Mouse (Mus musculus) inflammation-experienced regulatory T-cells, adult 6 months (primary cell): ENCODE measurements around the gene Tceanc2. TPM values are rescaled to one million over a fixed set of nuclear protein-coding genes. Genes with fewer than 3 reads are reported as not detected.
"Not testable (repeated sequence)": the region's sequence is repeated elsewhere in the genome, so short reads cannot be mapped to it uniquely, and the experiment has no call there.

ENCODE experiments used
- ATAC-seq: one replicate; pipeline ENCODE4 v1.8.0; 2017
- polyA plus RNA-seq, 3 experiments: library from polyadenylated mRNA; unstranded; fragments of 100-300 nt; shearing (Covaris generic); gene quantifications; one replicate each; pipeline ENCODE4 v1.2.1; 2017

Tceanc2 gene
- polyA plus RNA-seq, 3 experiments from 2014 or later = 13.6 to 25.2 (median 13.7) TPM

DNA sequence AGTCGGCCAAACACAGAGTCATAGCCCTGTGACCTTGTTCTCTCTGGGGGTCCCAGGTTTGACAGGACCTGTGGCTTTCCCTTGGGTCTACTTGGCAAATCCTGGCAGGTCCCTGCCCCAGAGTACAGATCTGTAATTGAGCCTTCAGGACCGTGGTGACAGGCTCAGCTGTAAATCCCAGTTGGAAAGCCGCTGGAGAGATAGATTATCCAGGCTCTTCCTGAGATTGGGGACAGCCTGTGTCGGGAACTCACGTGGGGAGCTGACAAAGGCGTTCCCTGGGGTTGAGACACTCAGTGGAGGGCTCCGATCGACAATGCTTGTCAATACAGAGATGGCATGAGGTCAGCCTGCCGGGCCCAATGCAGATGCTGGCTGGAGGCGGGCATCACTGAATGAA is 52.5 kb downstream of the Tceanc2 start:
- ATAC-seq = no peak

DNA sequence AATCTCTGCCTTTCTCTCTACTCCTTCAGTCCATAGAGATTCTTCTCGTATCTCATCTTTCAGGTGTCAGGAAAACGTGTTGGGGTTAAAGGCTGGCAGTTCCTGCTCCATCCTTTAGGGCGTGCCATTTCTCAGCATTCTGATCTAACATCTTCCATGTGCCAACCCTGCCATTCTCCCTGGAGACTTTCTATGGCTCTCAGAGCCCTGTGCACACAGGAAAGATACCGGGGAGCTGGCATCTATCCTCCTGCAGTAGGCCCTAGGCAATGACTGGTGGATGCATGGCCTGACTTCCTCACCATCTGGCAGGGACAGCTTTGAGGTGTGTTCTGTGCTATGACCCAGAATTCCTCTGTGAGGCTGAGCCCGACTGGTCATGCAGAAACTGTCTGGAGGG is 53.8 kb downstream of the Tceanc2 start:
- ATAC-seq = no peak

DNA sequence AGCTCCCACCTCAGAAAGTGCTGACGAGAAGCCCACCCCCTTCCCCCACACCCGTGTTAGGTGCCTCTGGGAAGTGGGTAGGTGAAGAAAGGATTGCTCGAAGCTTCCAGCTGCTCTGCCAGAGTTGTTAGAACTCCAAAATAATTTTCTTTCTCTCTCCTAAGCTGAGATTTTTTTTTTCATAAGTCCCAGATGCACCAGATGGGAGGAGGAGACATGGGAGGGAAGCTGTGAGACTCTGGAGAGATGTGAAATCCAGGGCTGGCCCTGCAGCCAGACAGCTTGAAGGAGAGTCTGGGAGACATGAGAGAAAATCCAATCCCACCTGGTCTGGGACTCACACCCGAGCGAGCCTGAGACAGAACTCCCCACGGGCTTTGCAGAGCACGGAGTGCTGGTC is 54.5 kb downstream of the Tceanc2 start:
- no peak for ATAC-seq

DNA sequence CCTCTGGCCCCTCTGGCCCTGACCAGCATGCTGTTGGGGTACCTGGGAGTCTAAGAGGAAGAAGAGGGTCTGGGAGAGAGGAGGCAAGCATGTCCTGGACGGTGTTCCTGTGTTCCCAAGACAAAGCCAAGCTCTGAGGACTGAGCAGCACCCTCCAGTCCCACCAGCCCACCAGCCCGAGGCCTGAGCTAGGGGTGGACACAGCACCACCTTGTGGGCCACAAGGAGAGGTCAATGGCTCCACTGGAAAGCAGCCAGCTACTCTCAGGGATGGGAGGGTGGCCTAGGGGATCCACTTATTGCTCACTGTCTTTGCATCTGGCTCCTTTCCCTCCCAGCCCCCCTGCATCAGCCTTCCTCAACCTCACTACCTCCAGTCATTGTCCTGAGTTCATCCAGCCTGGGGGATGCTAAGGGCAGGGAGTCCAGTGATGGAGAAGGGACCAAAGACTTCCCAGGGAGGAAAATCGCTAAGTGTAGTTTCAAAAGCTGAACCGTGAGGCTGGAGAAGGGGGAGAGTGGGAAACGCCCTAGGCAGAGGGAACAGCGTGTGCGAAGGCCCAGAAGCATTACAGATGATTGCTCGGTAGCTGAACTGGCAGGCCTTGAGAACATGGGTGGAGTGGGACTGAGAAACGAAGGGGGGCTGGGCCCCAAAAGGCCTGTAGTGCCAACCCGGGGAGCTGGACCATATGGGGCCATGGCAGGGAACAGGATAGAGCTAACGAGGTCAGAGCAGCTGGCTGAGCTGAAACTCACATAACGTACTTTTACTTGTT is 57.6 kb downstream of the Tceanc2 start:
- ATAC-seq = no peak

DNA sequence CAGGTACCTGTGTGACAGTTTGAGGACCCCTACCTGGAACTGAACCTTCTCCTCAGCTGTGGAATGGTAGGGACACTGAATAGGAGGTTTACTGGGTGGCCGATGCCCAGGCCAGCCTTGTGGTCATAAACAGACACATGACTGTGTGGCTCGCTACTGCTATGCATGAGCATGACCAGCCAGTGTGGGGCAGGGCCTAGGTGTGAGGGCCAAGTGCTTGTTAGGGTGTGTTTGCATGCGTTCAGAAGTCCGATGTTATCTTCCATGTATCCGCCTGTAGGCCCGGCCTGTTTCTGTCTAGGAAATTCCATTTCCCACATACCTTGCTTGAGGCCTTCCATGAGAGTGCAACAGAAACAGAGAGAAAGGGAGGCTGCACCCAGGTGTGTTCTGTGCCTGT is 58.2 kb downstream of the Tceanc2 start:
- ATAC-seq = no peak

DNA sequence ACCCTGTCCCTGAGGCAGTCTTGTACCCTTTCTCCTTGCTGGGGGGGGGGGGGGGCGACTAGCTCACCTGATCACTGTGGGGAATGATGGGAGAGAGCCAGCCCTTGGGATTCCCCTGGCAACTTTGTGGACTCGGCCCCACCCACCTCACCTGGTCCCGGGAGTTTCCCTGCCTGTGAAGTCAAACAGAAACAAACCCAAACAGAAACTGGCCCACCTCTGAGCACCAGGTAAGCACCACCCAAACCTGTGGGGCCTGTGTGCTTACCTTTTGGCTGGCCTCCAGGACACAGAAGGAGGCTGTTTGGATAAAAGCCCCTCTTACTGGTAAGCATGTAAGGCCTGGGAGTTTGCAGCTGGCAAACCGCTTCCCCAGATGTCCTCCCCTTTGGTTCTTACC is 59.9 kb downstream of the Tceanc2 start:
- ATAC-seq = no peak

DNA sequence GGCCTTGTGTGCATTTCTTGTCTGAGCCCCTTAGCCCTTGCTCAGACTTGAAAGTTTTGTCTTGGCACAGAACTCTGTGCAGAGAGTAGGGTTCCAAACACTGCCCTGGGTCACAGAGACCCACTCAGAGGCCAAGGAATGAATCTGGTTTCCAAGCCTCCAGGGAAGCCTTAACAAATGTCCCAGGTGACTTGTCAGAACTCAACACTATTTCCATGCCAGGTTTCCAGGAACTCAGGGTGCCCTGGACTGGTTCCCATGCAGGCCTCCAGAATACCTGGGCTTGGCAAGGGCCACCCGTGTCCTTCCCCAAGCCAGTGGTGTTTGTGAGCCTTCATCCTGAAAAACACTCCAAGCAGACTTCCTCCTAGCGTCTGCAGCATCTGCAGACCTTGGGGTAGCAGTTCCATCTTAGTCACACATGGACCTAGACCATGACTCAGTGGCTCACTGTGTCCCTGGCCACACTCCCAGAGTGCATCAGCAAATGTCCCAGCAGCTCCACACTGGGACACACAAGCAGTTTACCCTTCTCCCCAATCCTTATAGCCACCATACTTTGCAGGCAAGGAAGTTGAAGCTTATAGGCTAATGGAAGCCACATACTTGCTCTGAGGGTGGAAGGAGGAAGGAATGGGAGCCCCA is 61.1 kb downstream of the Tceanc2 start:
- no peak for ATAC-seq

DNA sequence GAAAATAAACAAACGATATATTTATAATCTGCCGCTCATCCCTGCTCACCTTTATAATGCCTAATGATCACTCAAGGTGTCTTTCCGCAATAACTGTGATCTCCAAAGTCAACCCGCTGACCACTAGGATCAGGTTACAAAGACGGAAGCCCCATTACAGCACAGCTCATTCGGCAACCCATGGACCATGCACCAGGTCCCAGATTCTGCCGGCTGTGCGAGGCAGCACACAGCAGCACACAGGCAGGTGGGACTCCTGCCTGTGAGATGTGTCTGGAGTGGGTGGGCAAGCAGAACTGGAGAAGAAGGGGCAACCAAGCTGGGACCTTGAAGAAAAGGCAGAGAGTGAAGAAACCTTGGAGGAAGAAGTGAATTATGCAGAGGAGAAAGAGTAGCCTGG is 64.6 kb downstream of the Tceanc2 start:
- ATAC-seq = no peak

DNA sequence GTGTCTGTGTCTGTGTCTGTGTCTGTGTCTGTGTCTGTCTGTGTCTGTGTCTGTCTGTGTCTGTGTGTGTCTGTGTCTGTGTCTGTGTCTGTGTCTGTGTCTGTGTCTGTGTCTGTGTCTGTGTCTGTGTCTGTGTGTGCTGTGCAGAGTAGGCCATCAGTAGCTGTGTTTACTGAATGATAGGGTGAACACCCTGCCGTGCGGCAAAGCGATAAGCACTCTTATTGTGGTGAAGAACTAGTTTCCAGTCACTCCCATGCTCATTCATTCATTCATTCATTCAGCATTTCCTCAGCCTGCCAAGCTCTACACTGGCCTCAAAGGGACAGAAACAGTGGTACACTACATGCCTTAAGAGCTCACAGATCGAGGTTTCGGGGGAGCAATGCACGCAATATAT is 69.7 kb downstream of the Tceanc2 start:
- not testable (repeated sequence) for ATAC-seq

DNA sequence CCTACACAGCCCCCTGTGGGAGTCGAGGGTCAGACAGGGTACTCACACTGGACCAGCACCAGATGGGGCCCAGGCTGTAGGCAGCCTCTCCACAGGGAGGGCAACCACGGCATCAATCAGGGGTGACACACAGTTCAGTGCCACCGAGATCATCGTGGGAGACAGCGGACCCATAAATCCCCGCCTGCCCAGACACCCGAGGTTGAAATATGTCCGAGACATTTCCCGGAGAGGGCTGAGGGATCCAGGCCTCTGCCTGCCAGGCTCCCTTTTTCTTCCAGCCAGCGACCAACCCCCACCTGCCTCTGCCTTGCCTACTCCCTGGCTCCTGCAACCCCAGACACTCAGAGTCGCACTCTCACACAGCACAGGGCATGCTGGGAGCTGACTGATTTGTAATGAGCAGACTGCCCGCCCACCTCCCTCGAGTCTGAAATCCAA is 70.6 kb downstream of the Tceanc2 start:
- ATAC-seq = no peak

DNA sequence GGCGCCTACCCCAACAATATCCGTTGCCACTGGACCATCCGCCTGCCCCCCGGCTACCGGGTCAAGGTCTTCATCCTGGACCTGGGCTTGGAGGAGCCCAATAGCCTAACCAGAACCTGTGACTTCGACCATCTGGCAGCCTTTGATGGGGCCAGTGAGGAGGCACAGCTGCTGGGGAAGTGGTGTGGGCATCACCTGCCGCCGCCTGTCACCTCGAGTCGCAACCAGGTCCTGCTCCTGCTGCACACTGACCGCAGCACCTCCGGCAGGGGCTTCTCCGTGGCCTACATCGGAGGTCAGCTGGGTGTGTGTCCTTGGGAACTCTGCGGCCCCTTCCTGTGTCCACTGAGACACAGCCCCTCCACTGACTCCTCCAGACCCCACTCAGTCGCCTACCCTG is 72.1 kb downstream of the Tceanc2 start:
- no peak for ATAC-seq

DNA sequence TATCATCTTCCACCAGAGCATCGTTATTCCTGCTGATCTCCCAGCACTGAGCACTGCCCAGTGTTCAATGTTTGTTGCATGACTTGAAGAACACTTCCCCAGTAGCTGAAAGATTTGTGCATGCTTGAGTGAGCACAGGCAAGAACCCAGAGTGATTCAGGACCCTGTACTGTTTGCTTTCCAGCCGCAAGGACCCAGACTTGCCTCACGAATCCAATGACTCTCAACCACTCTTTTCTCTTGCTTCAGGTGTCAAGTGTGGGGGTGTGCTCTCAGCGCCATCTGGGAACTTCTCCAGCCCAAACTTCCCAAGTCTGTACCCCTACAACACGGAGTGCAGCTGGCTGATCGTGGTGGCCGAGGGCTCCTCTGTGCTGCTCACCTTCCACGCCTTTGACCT is 76.7 kb downstream of the Tceanc2 start:
- no peak for ATAC-seq

DNA sequence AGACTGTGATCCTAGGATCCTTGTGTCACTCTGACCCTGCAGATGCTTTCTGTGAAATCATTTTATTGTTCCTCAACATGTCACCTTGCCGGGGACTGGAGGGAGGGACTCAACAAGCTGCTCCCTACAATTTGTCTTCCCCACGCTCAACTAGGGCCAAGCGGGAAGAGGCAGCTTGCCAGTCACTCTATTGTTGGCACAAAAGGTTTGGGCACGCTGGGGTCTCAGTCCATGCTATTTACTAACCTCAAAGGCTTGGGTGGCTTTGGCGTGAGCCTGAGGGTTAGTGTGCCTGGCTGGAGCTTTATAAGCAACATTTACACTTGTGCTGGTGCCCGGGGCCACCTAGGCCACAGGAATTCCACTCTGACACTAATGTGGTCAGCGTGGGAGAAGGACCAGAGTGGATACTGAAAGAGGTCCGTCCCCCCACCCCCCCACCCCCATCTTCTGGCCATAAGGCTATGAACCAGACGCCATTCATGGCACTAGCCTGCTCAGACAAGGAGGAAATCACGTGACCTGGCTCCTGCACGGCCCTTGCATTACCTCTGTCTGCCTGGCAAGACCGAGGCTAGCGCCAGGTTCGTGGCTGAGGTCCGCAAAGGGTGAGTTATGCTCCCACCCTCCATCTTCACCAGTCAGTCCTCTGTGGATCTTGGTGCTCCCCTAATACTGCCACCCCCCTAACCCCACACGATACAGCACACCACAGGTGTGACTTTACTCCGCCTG is 80.0 kb downstream of the Tceanc2 start:
- ATAC-seq = no peak

DNA sequence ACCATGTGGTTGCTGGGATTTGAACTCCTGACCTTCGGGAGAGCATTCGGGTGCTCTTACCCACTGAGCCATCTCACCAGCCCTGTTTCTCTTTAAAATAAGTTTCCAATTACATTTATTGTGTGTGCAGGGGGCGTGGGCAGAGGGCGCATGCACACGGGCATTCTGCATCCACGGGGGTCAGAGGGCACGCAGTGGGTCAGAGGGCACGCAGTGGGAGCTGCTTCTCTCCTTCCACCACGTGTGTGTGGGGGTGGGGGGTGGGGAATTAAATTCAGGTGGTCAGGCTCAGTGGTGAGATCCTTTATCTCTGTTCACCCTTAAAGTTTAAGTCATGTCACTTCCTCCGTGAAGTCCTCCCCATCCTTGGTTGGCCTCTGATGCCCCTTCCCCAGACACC is 80.5 kb downstream of the Tceanc2 start:
- ATAC-seq = no peak

DNA sequence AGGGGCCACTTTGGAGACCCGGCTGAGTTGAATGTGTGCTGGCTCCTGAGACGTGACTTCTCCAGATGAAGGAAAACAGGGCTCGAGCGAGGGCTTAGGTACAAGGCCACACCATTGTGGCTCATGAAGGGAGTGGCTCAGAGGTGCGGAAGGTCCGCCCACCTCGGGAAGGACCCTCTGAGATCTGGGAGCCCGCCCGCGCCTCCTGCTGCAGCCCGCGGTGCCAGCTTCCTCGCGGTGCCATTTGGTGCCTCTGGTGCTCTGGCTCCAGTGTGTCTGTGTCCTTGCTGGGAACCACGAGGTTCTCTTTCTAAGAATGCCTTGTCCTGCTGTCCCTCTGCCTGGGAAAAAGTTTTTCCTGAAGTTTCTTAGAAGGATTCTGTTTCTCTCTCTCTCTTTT is 81.0 kb downstream of the Tceanc2 start:
- no peak for ATAC-seq

DNA sequence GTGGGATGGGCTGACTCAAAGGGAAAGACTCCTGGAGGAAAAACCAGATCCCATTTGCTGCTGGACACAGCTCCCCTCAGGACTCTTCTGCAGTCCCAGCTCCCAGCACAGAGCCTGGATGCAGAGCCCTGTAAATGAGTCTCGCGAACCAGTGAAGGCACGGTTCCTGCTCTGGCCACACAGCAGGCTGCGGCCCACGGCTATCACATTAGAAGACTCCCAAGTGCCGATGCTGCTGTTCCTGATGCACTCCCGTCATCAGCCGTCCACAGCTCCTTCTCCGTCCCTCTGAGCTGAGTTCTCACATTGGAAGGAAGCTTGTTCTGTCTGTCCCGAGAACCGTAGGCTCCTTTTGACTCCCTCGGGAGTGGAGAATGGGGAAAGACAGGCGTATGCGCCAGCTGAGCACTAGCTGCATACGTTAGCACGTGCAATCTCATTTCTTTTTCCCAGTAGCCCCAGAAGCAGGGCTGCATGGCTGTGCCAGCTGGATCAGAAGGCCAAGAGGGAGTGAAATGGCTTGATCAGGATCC is 82.0 kb downstream of the Tceanc2 start, which contains the start of gene Cdcp2:
Gene Cdcp2 (plus strand): TSS at position 51 of the 533 bp plus-strand sequence.
- no peak for ATAC-seq

DNA sequence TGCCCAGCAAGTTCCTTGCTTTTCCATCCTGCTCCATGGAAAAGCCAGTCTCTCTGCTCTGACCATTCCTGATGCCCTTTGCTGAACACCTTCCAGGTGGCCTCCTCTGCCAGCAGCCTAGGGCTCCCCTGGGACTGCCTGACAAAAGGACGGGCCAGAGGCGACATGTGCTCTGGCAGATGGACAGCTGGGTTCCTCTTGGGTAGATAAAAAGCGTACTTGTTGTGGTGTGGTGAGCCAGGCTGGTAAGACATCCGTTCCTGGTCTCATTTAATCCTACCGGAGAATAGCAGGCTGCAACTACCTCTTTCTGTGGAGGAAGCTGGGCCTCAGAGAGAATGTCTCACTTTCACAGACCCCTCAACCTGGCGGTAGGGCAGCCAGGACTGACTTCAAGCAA is 82.9 kb downstream of the Tceanc2 start:
- no peak for ATAC-seq

DNA sequence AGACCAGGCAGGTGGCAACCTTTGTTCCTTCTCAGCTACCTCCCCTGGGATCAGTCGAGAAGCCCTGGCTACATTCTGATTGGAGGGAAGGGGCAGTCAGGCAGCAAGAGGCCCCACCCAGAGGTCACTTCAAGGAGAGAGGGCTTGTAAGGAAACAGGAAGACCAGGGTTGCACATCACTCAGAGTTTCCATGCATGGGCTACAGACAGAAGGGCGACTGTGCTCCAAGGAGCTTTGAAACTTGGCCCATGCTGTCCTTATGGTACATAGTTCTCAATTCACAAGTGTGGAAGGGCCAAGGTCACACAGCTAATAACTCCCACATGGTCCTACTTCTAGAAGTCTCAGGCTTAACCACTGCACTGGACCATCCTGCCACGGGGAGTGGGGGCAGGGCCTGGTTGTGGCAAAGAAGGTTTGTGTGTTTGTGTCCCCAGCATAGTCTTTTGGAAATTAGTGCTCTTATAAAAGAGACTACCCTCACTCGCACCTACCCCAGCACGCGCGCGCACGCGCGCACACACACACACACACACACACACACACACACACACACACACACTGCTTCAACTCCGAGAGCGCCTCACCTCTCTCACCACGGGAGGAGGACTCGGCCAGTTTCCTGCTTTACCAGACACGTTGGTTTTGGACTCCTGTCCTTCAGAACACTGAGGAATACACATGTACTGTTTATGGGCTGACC is 84.3 kb downstream of the Tceanc2 start:
- ATAC-seq = no peak

DNA sequence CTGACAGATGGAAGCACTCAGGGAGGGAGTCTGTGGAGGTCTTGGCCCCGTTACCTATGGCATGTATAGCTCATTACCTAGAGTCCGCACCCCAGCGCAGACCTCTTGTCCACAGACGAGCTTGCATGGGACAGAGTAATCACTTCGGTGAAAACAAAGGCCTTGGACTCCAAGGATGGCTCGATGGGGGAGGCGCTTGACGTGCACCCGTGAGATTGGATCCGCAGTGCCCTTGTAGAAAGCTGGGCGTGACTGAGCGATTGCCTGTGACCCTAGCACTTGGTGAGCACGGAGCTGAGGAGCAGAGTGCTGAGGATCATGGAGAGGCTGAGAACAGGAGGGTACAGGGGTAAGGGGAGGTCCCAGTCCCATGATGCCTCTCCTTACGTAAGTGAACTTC is 87.2 kb downstream of the Tceanc2 start:
- no peak for ATAC-seq

DNA sequence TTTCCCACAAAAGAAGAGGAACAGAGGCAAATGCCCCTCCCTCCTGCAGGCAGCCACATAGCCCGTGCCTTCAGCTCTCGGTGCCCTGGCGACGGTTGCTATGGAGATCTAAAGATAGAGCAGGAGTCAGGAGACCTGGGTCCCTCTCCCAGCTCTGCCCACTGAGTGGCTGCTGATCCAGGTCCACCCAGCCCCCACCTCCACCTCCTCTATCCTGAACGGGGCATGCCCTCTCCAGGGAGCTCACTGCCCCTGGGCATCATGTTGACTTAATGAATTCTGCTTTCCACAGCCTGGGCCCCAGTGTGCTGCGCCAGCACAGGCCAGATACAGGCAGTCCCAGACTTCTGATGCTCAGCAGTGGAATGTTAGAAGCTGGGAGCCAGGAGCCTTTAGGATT is 94.1 kb downstream of the Tceanc2 start:
- no peak for ATAC-seq

DNA sequence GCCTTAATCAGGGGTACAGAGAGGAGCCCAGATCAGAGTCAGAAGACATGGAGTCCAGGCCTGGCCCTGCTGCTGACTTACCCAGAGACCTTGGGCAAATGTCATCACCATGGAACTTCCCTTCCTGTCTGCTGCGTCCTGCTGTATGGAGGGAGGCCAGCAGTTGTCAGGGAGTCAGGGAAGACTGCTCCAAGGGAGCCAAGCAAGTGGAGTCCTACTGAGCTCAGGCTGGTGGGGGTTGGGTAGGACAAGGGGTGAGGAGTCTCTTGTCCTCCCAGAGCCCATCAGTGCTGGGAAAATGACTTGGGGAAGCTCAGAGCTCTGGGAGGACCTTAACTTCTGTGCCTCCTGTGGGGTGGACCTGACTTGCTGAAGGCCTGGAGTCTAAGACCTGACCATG is 94.6 kb downstream of the Tceanc2 start:
- no peak for ATAC-seq
